ENCODE assay signal across 10 mouse cellular contexts in genomic region chr11:45980893-45981253, GRCm38 (mm10). TPM values are rescaled to one million over a fixed set of nuclear protein-coding genes. Genes with fewer than 3 reads are reported as not detected.
DNase-seq lines count a peak whose midpoint lies in the region; ATAC-seq and TF ChIP-seq lines count a peak whose summit lies in the region.
"Had no signal": no experiment of that assay in that cellular context is flagged by ENCODE, and none has a peak within 500 bp of the region (broad histone marks: within the 10 kb centered on the region; RNA-seq: fewer than 3 reads in every experiment).

No protein-coding gene starts in this region.

- H3K36me3 ChIP-seq in kidney, adult 2 months (ENCODE audit: control insufficient read depth, insufficient read depth, low read length): no peaks in the 10 kb centered on the region
- no peaks in the 10 kb centered on the region for H3K36me3 ChIP-seq in embryonic facial prominence, embryonic 11.5 days (replicated peaks; ENCODE audit: control insufficient read depth, insufficient read depth, low read depth, low read length)
- H3K36me3 ChIP-seq in hindbrain, embryonic 14.5 days (replicated peaks; ENCODE audit: control insufficient read depth, insufficient read depth): no peaks in the 10 kb centered on the region
- H3K36me3 ChIP-seq in midbrain, embryonic 12.5 days: no peaks in the 10 kb centered on the region
- H3K36me3 ChIP-seq: G1E had no signal

- ATAC-seq in embryonic facial prominence, embryonic 11.5 days (replicated peaks; ENCODE audit: insufficient number of reproducible peaks, low FRiP score, low TSS enrichment, low read depth): no peak; the same call in 1 of the 2 replicates
- peak; percentile 16; the same call in 1 of the 2 replicates for ATAC-seq in hindbrain, embryonic 14.5 days (ENCODE audit: low FRiP score)
- peak; percentile 60; the same call in 1 of the 2 replicates for ATAC-seq in midbrain, embryonic 12.5 days (ENCODE audit: low FRiP score, low read depth)

- 40% methylated on average over 19 of the region's 19 CpGs for WGBS in kidney, adult 2 months
- 42% methylated on average over 19 of the region's 19 CpGs for WGBS in embryonic facial prominence, embryonic 11.5 days
- 33% methylated on average over 19 of the region's 19 CpGs for WGBS in hindbrain, embryonic 14.5 days
- 36% methylated on average over 19 of the region's 19 CpGs for WGBS in midbrain, embryonic 12.5 days

- peak overlapping the region; percentile 69 for H3K4me2 ChIP-seq in embryonic facial prominence, embryonic 11.5 days (ENCODE audit: low read depth, low read length)
- peak overlapping the region; percentile 64 for H3K4me2 ChIP-seq in hindbrain, embryonic 14.5 days (replicated peaks)
- H3K4me2 ChIP-seq in midbrain, embryonic 12.5 days (replicated peaks): peak overlapping the region; percentile 62

- H3K4me3 ChIP-seq in kidney, adult 2 months (ENCODE audit: insufficient read depth, low read depth, low read length): peak overlapping the region; percentile 74
- peak overlapping the region; percentile 54 for H3K4me3 ChIP-seq in embryonic facial prominence, embryonic 11.5 days (ENCODE audit: low read depth, low read length)
- peak overlapping the region; percentile 52 for H3K4me3 ChIP-seq in hindbrain, embryonic 14.5 days (replicated peaks; ENCODE audit: low read length)
- H3K4me3 ChIP-seq in midbrain, embryonic 12.5 days: peak overlapping the region; percentile 57

- no peaks in the 10 kb centered on the region for H3K27me3 ChIP-seq in kidney, adult 2 months (replicated peaks; ENCODE audit: control insufficient read depth, insufficient read depth, low read length)
- H3K27me3 ChIP-seq in embryonic facial prominence, embryonic 11.5 days (ENCODE audit: control insufficient read depth, insufficient read depth, low read length): no peaks in the 10 kb centered on the region
- H3K27me3 ChIP-seq in hindbrain, embryonic 14.5 days (ENCODE audit: control insufficient read depth, insufficient read depth, low read length): no peaks in the 10 kb centered on the region
- peaks cover 13% of the 10 kb centered on the region; the same call in 1 of the 2 replicates for H3K27me3 ChIP-seq in midbrain, embryonic 12.5 days

- no peak overlapping the region for H3K27ac ChIP-seq in kidney, adult 2 months (ENCODE audit: insufficient read depth, low read depth, low read length)
- H3K27ac ChIP-seq in embryonic facial prominence, embryonic 11.5 days (replicated peaks; ENCODE audit: low read depth, low read length): no peak overlapping the region
- peak overlapping the region; percentile 57; the same call in 1 of the 2 replicates for H3K27ac ChIP-seq in hindbrain, embryonic 14.5 days
- peak overlapping the region; percentile 79 for H3K27ac ChIP-seq in midbrain, embryonic 12.5 days (replicated peaks)

- H3K9me3 ChIP-seq in embryonic facial prominence, embryonic 11.5 days (replicated peaks; ENCODE audit: control insufficient read depth, low read length): no peaks in the 10 kb centered on the region
- H3K9me3 ChIP-seq in hindbrain, embryonic 14.5 days (ENCODE audit: control insufficient read depth, low read length): peaks cover 5% of the 10 kb centered on the region; the same call in 1 of the 2 replicates
- 0 out of 2 replicates have a peak, but pooled peaks cover 3% of the 10 kb centered on the region for H3K9me3 ChIP-seq in midbrain, embryonic 12.5 days

- no peaks in the 10 kb centered on the region for H3K4me1 ChIP-seq in kidney, adult 2 months (ENCODE audit: control insufficient read depth, insufficient read depth, low read length)
- no peaks in the 10 kb centered on the region for H3K4me1 ChIP-seq in embryonic facial prominence, embryonic 11.5 days (ENCODE audit: control insufficient read depth, insufficient read depth, low read length)
- H3K4me1 ChIP-seq in hindbrain, embryonic 14.5 days (replicated peaks; ENCODE audit: control insufficient read depth, insufficient read depth, low read length): peaks cover 7% of the 10 kb centered on the region; the same call in 1 of the 2 replicates
- H3K4me1 ChIP-seq in midbrain, embryonic 12.5 days: peaks cover 3% of the 10 kb centered on the region; the same call in 1 of the 2 replicates

- TF ChIP-seq POLR2A in kidney, adult 2 months (IDR thresholded peaks at IDR 0.05; ENCODE audit: low read depth, low read length): no peak

- no peak for DNase-seq in kidney, adult 2 months
- no peak for DNase-seq in kidney, postnatal 36 days
- DNase-seq in embryonic facial prominence, embryonic 11.5 days (ENCODE audit: low spot score): no peak
- DNase-seq in hindbrain, embryonic 14.5 days (ENCODE audit: low spot score): no peak
- no peak for DNase-seq in cerebellum, adult 11 months
- DNase-seq in frontal cortex, adult 2 months (ENCODE audit: extremely low spot score in 1 of 2, low spot score in 1 of 2): no peak
- DNase-seq in kidney, adult 9 months: no peak
- DNase-seq: cerebellum, adult 11-12 months had no signal

- H3K9ac ChIP-seq in embryonic facial prominence, embryonic 11.5 days (replicated peaks; ENCODE audit: low read length): peak overlapping the region; percentile 75
- H3K9ac ChIP-seq in hindbrain, embryonic 14.5 days: peak overlapping the region; percentile 78
- H3K9ac ChIP-seq in midbrain, embryonic 12.5 days (replicated peaks): peak overlapping the region; percentile 71

- TF ChIP-seq CTCF in kidney, adult 2 months (conservative IDR thresholded peaks at IDR 0.05; ENCODE audit: insufficient read depth, insufficient read length, low read depth, low read length): no peak

RNA-seq across cellular contexts. Expression of gene Sox30, which starts 0.8 kb away (rescaled TPM):
- 0.05 and 0.11 TPM in 2 replicates for polyA plus RNA-seq in kidney, adult 2 months (2012; rRNA removed)
- polyA plus RNA-seq in embryonic facial prominence, embryonic 11.5 days (2014; fragmentation: Nextera tagmentation; extraction: Ambion mirVana): 0.22 and 0.25 TPM in 2 replicates
- 0.08 and 0.09 TPM in 2 replicates for polyA plus RNA-seq in hindbrain, embryonic 14.5 days (2014; fragmentation: Nextera tagmentation; extraction: Ambion mirVana)
- polyA plus RNA-seq in midbrain, embryonic 12.5 days (2016; fragmentation: Nextera tagmentation; extraction: Ambion mirVana): 0.24 and 0.37 TPM in 2 replicates
- polyA plus RNA-seq in frontal cortex, adult 2 months (2012; rRNA removed): 0.12 and 0.17 TPM in 2 replicates
- polyA plus RNA-seq: G1E had no signal

RNA-seq across cellular contexts. Expression of gene Thg1l, which starts 25.6 kb away (rescaled TPM):
- 4.8 and 7.9 TPM in 2 replicates for polyA plus RNA-seq in kidney, adult 2 months (2012; rRNA removed)
- 13.8 and 14.8 TPM in 2 replicates for polyA plus RNA-seq in embryonic facial prominence, embryonic 11.5 days (2014; fragmentation: Nextera tagmentation; extraction: Ambion mirVana)
- 8.7 and 9.4 TPM in 2 replicates for polyA plus RNA-seq in hindbrain, embryonic 14.5 days (2014; fragmentation: Nextera tagmentation; extraction: Ambion mirVana)
- polyA plus RNA-seq in midbrain, embryonic 12.5 days (2016; fragmentation: Nextera tagmentation; extraction: Ambion mirVana): 12.6 and 14.3 TPM in 2 replicates
- 6.7 and 7.8 TPM in 2 replicates for polyA plus RNA-seq in frontal cortex, adult 2 months (2012; rRNA removed)

RNA-seq across cellular contexts. Expression of gene Lsm11, which starts 36.1 kb away (rescaled TPM):
- 2.1 TPM in 2 replicates for polyA plus RNA-seq in kidney, adult 2 months (2012; rRNA removed)
- polyA plus RNA-seq in embryonic facial prominence, embryonic 11.5 days (2014; fragmentation: Nextera tagmentation; extraction: Ambion mirVana): 8.0 and 8.6 TPM in 2 replicates
- 30.5 and 36.2 TPM in 2 replicates for polyA plus RNA-seq in hindbrain, embryonic 14.5 days (2014; fragmentation: Nextera tagmentation; extraction: Ambion mirVana)
- 13.9 and 16.4 TPM in 2 replicates for polyA plus RNA-seq in midbrain, embryonic 12.5 days (2016; fragmentation: Nextera tagmentation; extraction: Ambion mirVana)
- polyA plus RNA-seq in frontal cortex, adult 2 months (2012; rRNA removed): 7.7 and 9.2 TPM in 2 replicates

Comparison
In these comparisons a context has a peak if more than half of its experiments do, and no peak if none do; other contexts are left out.
1. H3K27ac ChIP-seq: peak in hindbrain, embryonic 14.5 days (single experiment) and midbrain, embryonic 12.5 days (single experiment); none in kidney, adult 2 months (single experiment) and embryonic facial prominence, embryonic 11.5 days (single experiment).
2. Peak in every context shown above with its lines, with median percentiles within 50 percentile points of each other: H3K4me3 ChIP-seq, H3K4me2 ChIP-seq and H3K9ac ChIP-seq.